Mouse (Mus musculus): ENCODE measurements at regions not wholly inside any gene's neighbourhood (a gene's known extent, or its start where the extent isn't known, plus 50 kb on each side); places are given as distances from the start of the nearest gene placed in this dataset.

DNA sequence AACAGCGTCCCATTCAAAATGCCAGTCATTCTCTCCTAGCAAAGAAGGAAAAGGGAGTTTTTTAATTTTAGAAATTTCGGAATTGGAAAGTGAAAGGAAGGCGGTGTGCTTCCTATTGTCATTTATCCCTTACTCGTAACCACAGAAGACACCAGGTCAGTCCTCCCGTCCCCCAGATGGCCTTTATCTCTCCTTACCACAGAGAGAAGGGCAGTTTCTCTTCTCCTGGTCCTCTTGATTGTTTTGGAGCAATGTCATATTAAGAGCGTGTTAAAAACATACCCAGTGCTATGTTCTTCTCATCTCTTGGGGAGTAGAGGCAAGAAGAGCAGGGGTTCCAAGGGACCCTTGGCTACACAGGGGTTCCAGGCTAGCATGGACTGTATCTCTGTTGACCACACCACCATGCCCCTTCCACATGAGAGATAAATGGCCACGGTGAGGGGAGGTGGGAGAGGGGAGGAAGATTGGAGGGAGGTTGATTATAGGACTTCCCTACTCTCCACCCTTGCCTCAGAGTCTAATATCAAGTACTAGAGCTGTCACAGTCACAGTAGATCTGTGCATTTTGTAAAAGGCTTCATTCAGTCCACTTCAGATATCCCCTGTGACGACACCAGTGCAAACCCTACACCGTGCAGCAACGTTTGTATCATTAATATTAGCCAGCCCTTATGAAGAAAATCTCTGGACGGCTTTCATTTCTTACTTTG, 139.5 kb upstream of the Pkn2 start:
- no peaks in the 10 kb centered on the region for H3K36me3 ChIP-seq (replicated peaks; ENCODE audit: control insufficient read depth, insufficient read depth, low read length)
- TF ChIP-seq EP300 (IDR thresholded peaks at IDR 0.05; ENCODE audit: low read depth) (no peak), CTCF (IDR thresholded peaks at IDR 0.05; ENCODE audit: low read depth) (no peak)
- H3K4me1 ChIP-seq (ENCODE audit: control insufficient read depth, insufficient read depth), result no peaks in the 10 kb centered on the region
- WGBS, result 66% methylated on average over 11 of the region's 11 CpGs
- no peaks in the 10 kb centered on the region for H3K9me3 ChIP-seq (replicated peaks; ENCODE audit: control insufficient read depth, low read length)
- H3K27ac ChIP-seq (ENCODE audit: low read depth), result no peak overlapping the region
- no peaks in the 10 kb centered on the region for H3K27me3 ChIP-seq (ENCODE audit: control insufficient read depth, insufficient read depth, low read length)
- DNase-seq (ENCODE audit: low spot score), result no peak
- no peak for ATAC-seq (ENCODE audit: insufficient read depth, low read depth)
- H3K4me3 ChIP-seq (ENCODE audit: low read depth, low read length), result no peak overlapping the region
- H3K9ac ChIP-seq (replicated peaks; ENCODE audit: low read depth, low read length), result no peak overlapping the region
- no peak overlapping the region for H3K4me2 ChIP-seq (ENCODE audit: low read depth, low read length)

GRCm38 (mm10) chr3:143017480-143017879, 135.7 kb upstream of the Pkn2 start:
- no peaks in the 10 kb centered on the region for H3K36me3 ChIP-seq (replicated peaks; ENCODE audit: control insufficient read depth, insufficient read depth, low read length)
- no peak overlapping the region for H3K27ac ChIP-seq (ENCODE audit: low read depth)
- no peak overlapping the region for H3K9ac ChIP-seq (replicated peaks; ENCODE audit: low read depth, low read length)
- WGBS, result 86% methylated on average over 4 of the region's 4 CpGs
- H3K27me3 ChIP-seq (ENCODE audit: control insufficient read depth, insufficient read depth, low read length), result no peaks in the 10 kb centered on the region
- H3K4me2 ChIP-seq (ENCODE audit: low read depth, low read length), result no peak overlapping the region
- DNase-seq (ENCODE audit: low spot score) (no peak), ATAC-seq (ENCODE audit: insufficient read depth, low read depth) (no peak)
- H3K4me3 ChIP-seq (ENCODE audit: low read depth, low read length), result no peak overlapping the region
- no peaks in the 10 kb centered on the region for H3K9me3 ChIP-seq (replicated peaks; ENCODE audit: control insufficient read depth, low read length)
- H3K4me1 ChIP-seq (ENCODE audit: control insufficient read depth, insufficient read depth), result no peaks in the 10 kb centered on the region
- TF ChIP-seq EP300 (IDR thresholded peaks at IDR 0.05; ENCODE audit: low read depth) (no peak), CTCF (IDR thresholded peaks at IDR 0.05; ENCODE audit: low read depth) (no peak)

GRCm38 (mm10) chr3:143016758-143017157, 135.0 kb upstream of the Pkn2 start:
- DNase-seq (ENCODE audit: low spot score) (no peak), ATAC-seq (ENCODE audit: insufficient read depth, low read depth) (no peak)
- Histone ChIP-seq H3K27ac (ENCODE audit: low read depth) (no peak overlapping the region), H3K9ac (replicated peaks; ENCODE audit: low read depth, low read length) (no peak overlapping the region), H3K36me3 (replicated peaks; ENCODE audit: control insufficient read depth, insufficient read depth, low read length) (no peaks in the 10 kb centered on the region), H3K4me1 (ENCODE audit: control insufficient read depth, insufficient read depth) (no peaks in the 10 kb centered on the region), H3K4me3 (ENCODE audit: low read depth, low read length) (no peak overlapping the region), H3K4me2 (ENCODE audit: low read depth, low read length) (no peak overlapping the region), H3K27me3 (ENCODE audit: control insufficient read depth, insufficient read depth, low read length) (no peaks in the 10 kb centered on the region), H3K9me3 (replicated peaks; ENCODE audit: control insufficient read depth, low read length) (no peaks in the 10 kb centered on the region)
- no peak for TF ChIP-seq EP300 (IDR thresholded peaks at IDR 0.05; ENCODE audit: low read depth)
- TF ChIP-seq CTCF (IDR thresholded peaks at IDR 0.05; ENCODE audit: low read depth), result no peak
- WGBS, result 78% methylated on average over 5 of the region's 5 CpGs

DNA sequence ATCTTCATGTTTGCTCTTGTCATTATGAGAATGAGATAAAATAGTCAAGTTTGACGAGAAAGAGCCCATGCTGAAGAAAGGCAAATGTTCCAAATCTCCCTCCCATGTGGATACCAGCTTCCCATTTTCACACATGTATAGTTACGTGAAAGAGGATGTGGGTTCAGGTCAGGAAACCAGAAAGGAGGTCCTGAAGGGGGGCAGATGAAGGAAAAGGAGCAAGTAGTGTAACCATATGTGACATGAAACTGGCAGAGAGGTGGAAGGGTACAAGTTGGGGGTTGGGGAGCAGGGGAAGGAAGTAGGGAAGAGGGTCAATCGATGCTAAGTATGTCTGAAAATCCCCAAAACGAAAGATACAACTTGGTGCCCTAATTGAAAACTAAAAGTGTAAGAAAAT, 132.6 kb upstream of the Pkn2 start:
- H3K9me3 ChIP-seq (replicated peaks; ENCODE audit: control insufficient read depth, low read length), result no peaks in the 10 kb centered on the region
- H3K27me3 ChIP-seq (ENCODE audit: control insufficient read depth, insufficient read depth, low read length), result no peaks in the 10 kb centered on the region
- no peak overlapping the region for H3K27ac ChIP-seq (ENCODE audit: low read depth)
- no peaks in the 10 kb centered on the region for H3K36me3 ChIP-seq (replicated peaks; ENCODE audit: control insufficient read depth, insufficient read depth, low read length)
- H3K9ac ChIP-seq (replicated peaks; ENCODE audit: low read depth, low read length), result no peak overlapping the region
- ATAC-seq (ENCODE audit: insufficient read depth, low read depth), result no peak
- no peaks in the 10 kb centered on the region for H3K4me1 ChIP-seq (ENCODE audit: control insufficient read depth, insufficient read depth)
- H3K4me2 ChIP-seq (ENCODE audit: low read depth, low read length), result no peak overlapping the region
- WGBS, result 67% methylated on average over 4 of the region's 4 CpGs
- H3K4me3 ChIP-seq (ENCODE audit: low read depth, low read length), result no peak overlapping the region
- DNase-seq (ENCODE audit: low spot score), result no peak
- no peak for TF ChIP-seq EP300 (IDR thresholded peaks at IDR 0.05; ENCODE audit: low read depth)
- no peak for TF ChIP-seq CTCF (IDR thresholded peaks at IDR 0.05; ENCODE audit: low read depth)

- DNase-seq (ENCODE audit: low spot score) (no peak), ATAC-seq (ENCODE audit: insufficient read depth, low read depth) (no peak)
- Histone ChIP-seq H3K9ac (replicated peaks; ENCODE audit: low read depth, low read length) (no peak overlapping the region), H3K27ac (ENCODE audit: low read depth) (no peak overlapping the region), H3K4me3 (ENCODE audit: low read depth, low read length) (no peak overlapping the region), H3K4me1 (ENCODE audit: control insufficient read depth, insufficient read depth) (0 out of 2 replicates have a peak, but pooled peaks cover 2% of the 10 kb centered on the region), H3K36me3 (replicated peaks; ENCODE audit: control insufficient read depth, insufficient read depth, low read length) (no peaks in the 10 kb centered on the region), H3K4me2 (ENCODE audit: low read depth, low read length) (no peak overlapping the region), H3K27me3 (ENCODE audit: control insufficient read depth, insufficient read depth, low read length) (no peaks in the 10 kb centered on the region), H3K9me3 (replicated peaks; ENCODE audit: control insufficient read depth, low read length) (no peaks in the 10 kb centered on the region)
- WGBS, result 77% methylated on average over 3 of the region's 3 CpGs
- no peak for TF ChIP-seq EP300 (IDR thresholded peaks at IDR 0.05; ENCODE audit: low read depth)
- no peak for TF ChIP-seq CTCF (IDR thresholded peaks at IDR 0.05; ENCODE audit: low read depth)
Observed at GRCm38 (mm10) chr3:143007047-143007446, 125.2 kb upstream of the Pkn2 start.

GRCm38 (mm10) chr3:143001952-143002351, 120.1 kb upstream of the Pkn2 start:
- Histone ChIP-seq H3K27ac (ENCODE audit: low read depth) (no peak overlapping the region), H3K36me3 (replicated peaks; ENCODE audit: control insufficient read depth, insufficient read depth, low read length) (no peaks in the 10 kb centered on the region), H3K9ac (replicated peaks; ENCODE audit: low read depth, low read length) (no peak overlapping the region), H3K4me2 (ENCODE audit: low read depth, low read length) (no peak overlapping the region), H3K27me3 (ENCODE audit: control insufficient read depth, insufficient read depth, low read length) (no peaks in the 10 kb centered on the region), H3K9me3 (replicated peaks; ENCODE audit: control insufficient read depth, low read length) (no peaks in the 10 kb centered on the region), H3K4me3 (ENCODE audit: low read depth, low read length) (no peak overlapping the region), H3K4me1 (ENCODE audit: control insufficient read depth, insufficient read depth) (0 out of 2 replicates have a peak, but pooled peaks cover 4% of the 10 kb centered on the region)
- DNase-seq (ENCODE audit: low spot score), result no peak
- WGBS, result 43% methylated on average over 5 of the region's 5 CpGs
- ATAC-seq (ENCODE audit: insufficient read depth, low read depth), result no peak
- TF ChIP-seq CTCF (IDR thresholded peaks at IDR 0.05; ENCODE audit: low read depth) (no peak), EP300 (IDR thresholded peaks at IDR 0.05; ENCODE audit: low read depth) (no peak)

Measured in heart, postnatal 0 days (tissue).